Mouse (Mus musculus): ENCODE results near the gene Galnt2.
A peak's percentile ranks its signal among the peaks of the same experiment; 100 is the strongest.

The Galnt2 gene

DNA sequence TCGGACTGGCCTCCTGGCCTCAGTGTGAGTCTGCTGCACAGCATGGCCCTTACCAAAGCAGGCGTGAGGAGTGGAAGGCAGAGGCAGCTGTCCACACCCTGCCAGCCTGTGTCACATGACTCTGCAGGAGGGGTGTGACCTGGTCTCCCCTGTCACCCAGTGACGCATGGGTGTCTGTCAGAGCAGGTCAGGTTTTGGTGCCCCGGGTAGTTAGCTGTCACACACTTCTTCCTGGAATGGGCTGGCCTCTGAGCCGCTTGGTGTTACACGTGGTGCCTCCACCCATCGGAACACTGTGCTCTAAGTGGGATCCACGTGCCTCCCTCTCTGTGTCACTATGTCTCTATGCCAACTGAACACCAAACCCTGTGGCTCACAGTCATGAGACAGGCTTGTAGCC lies 34.6 kb downstream of the Galnt2 start:
- Histone ChIP-seq H3K27me3 (ENCODE audit: insufficient read depth, low read length) (no peaks in the 10 kb centered on the region), H3K9me3 (ENCODE audit: low read length) (no peaks in the 10 kb centered on the region), H3K4me3 (replicated peaks; ENCODE audit: low read length) (no peak overlapping the region), H3K4me1 (replicated peaks; ENCODE audit: low read depth, low read length) (peaks cover 37% of the 10 kb centered on the region), H3K36me3 (ENCODE audit: insufficient read depth, low read length) (peaks cover 10% of the 10 kb centered on the region)
- TF ChIP-seq POU5F1 (IDR thresholded peaks at IDR 0.05; ENCODE audit: borderline replicate concordance, low read length) (no peak), CTCF (conservative IDR thresholded peaks at IDR 0.05; ENCODE audit: low read length) (no peak), NANOG (IDR thresholded peaks at IDR 0.05; ENCODE audit: borderline replicate concordance, low read length) (no peak)

DNA sequence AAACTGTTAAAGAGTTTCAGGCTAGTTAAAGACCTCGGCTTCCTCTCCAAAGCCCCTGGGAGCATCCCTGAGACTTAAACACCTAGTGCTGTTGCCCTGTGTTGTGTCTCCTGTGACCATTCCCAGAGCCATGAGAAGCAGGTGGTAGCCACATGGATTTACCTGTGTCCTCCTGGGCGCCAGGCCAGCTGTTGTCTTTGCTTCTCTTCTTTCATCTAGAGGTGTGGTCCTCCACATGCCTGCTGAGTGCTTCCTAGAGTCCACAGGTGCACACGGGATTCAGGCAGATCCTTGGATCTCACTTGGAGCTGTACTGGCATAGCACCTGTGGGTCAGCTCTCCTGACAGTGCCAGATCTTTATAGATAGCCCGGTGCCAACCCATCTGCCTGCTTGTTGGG lies 36.0 kb downstream of the Galnt2 start:
- peaks cover 51% of the 10 kb centered on the region for H3K4me1 ChIP-seq (replicated peaks; ENCODE audit: low read depth, low read length)
- no peak overlapping the region for H3K4me3 ChIP-seq (replicated peaks; ENCODE audit: low read length)
- H3K9me3 ChIP-seq (ENCODE audit: low read length): no peaks in the 10 kb centered on the region
- peaks cover 10% of the 10 kb centered on the region for H3K36me3 ChIP-seq (ENCODE audit: insufficient read depth, low read length)
- H3K27me3 ChIP-seq (ENCODE audit: insufficient read depth, low read length): no peaks in the 10 kb centered on the region
- TF ChIP-seq CTCF (conservative IDR thresholded peaks at IDR 0.05; ENCODE audit: low read length) (no peak), NANOG (IDR thresholded peaks at IDR 0.05; ENCODE audit: borderline replicate concordance, low read length) (no peak), POU5F1 (IDR thresholded peaks at IDR 0.05; ENCODE audit: borderline replicate concordance, low read length) (no peak)

- H3K36me3 ChIP-seq (ENCODE audit: insufficient read depth, low read length): peaks cover 5% of the 10 kb centered on the region
- 0 out of 2 replicates have a peak, but pooled peaks cover under 1% of the 10 kb centered on the region for H3K9me3 ChIP-seq (ENCODE audit: low read length)
- no peak overlapping the region for H3K4me3 ChIP-seq (replicated peaks; ENCODE audit: low read length)
- TF ChIP-seq NANOG (IDR thresholded peaks at IDR 0.05; ENCODE audit: borderline replicate concordance, low read length): no peak
- no peak for TF ChIP-seq CTCF (conservative IDR thresholded peaks at IDR 0.05; ENCODE audit: low read length)
- no peak for TF ChIP-seq POU5F1 (IDR thresholded peaks at IDR 0.05; ENCODE audit: borderline replicate concordance, low read length)
- H3K27me3 ChIP-seq (ENCODE audit: insufficient read depth, low read length): no peaks in the 10 kb centered on the region
- H3K4me1 ChIP-seq (replicated peaks; ENCODE audit: low read depth, low read length): peaks cover 57% of the 10 kb centered on the region
Measured at GRCm38 (mm10) chr8:124270504-124270903, 39.3 kb downstream of the Galnt2 start.

DNA sequence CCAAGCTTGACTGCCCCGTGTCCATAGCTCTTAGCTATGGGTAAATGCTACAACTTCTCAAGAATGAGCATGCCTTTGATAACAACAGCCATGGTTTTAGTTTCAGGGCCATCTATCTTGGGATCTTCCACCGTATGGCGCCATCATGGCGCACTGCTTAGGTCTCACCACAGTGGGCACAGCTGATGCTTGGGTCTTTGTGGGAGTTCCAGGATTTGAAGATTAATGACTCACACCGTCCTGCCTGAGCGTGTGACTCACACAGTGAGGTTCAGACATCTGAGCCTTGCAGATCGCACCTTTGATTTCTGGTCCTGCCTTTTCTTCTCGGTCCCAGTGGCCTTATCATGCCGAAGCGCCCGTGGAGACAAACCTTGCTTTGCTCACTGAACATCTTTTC lies 39.7 kb downstream of the Galnt2 start:
- Histone ChIP-seq H3K36me3 (ENCODE audit: insufficient read depth, low read length) (peaks cover 9% of the 10 kb centered on the region), H3K4me1 (replicated peaks; ENCODE audit: low read depth, low read length) (peaks cover 56% of the 10 kb centered on the region), H3K9me3 (ENCODE audit: low read length) (peaks cover 4% of the 10 kb centered on the region), H3K4me3 (replicated peaks; ENCODE audit: low read length) (no peak overlapping the region), H3K27me3 (ENCODE audit: insufficient read depth, low read length) (no peaks in the 10 kb centered on the region)
- TF ChIP-seq NANOG (IDR thresholded peaks at IDR 0.05; ENCODE audit: borderline replicate concordance, low read length) (no peak), POU5F1 (IDR thresholded peaks at IDR 0.05; ENCODE audit: borderline replicate concordance, low read length) (no peak), CTCF (conservative IDR thresholded peaks at IDR 0.05; ENCODE audit: low read length) (no peak)

DNA sequence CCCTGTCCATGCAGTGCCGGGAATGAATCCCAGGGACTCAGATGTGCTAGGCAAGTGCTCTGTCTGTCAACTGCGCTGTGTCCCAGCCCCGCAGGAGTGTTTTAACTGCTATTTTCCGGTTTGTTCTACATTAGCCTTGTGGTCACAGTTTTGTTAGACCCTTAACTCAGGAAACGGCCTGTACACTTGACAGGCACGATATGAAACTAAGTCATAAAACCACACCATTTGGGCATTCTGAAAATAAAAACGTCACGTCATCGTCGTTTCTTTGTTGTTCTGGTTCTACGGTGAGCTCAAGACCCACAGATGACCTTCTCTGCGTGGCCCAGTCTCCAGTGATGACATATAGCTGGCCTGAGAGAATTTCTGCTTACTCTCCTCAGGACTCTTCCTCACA lies 40.3 kb downstream of the Galnt2 start:
- H3K4me1 ChIP-seq (replicated peaks; ENCODE audit: low read depth, low read length): peaks cover 55% of the 10 kb centered on the region
- no peak overlapping the region for H3K4me3 ChIP-seq (replicated peaks; ENCODE audit: low read length)
- TF ChIP-seq POU5F1 (IDR thresholded peaks at IDR 0.05; ENCODE audit: borderline replicate concordance, low read length) (no peak), NANOG (IDR thresholded peaks at IDR 0.05; ENCODE audit: borderline replicate concordance, low read length) (no peak), CTCF (conservative IDR thresholded peaks at IDR 0.05; ENCODE audit: low read length) (no peak)
- H3K9me3 ChIP-seq (ENCODE audit: low read length): peaks cover 8% of the 10 kb centered on the region
- H3K36me3 ChIP-seq (ENCODE audit: insufficient read depth, low read length): peaks cover 15% of the 10 kb centered on the region
- H3K27me3 ChIP-seq (ENCODE audit: insufficient read depth, low read length): no peaks in the 10 kb centered on the region

DNA sequence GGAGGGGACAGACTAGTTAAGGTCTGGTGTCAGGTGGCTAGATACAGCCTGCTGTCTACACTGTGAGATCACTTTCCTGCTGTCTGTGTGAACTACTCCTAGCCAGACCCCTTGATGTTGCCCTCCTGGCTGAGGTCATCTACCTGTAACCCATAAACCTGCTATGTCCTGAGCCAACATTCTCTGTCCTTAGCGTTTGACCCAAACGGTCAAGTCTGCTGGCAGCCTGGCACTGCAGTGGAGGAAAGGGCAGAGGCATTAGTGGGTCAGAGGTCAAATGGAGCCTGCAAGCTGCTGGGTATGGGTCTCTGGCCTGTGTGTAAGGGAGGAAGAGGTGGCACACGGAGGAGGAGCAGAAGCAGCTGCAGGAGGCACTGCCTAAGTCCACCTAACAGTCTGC lies 41.6 kb downstream of the Galnt2 start:
- peaks cover 8% of the 10 kb centered on the region for H3K9me3 ChIP-seq (ENCODE audit: low read length)
- peak overlapping the region; percentile 18 for H3K4me3 ChIP-seq (replicated peaks; ENCODE audit: low read length)
- peaks cover 21% of the 10 kb centered on the region for H3K36me3 ChIP-seq (ENCODE audit: insufficient read depth, low read length)
- no peaks in the 10 kb centered on the region for H3K27me3 ChIP-seq (ENCODE audit: insufficient read depth, low read length)
- peaks cover 63% of the 10 kb centered on the region for H3K4me1 ChIP-seq (replicated peaks; ENCODE audit: low read depth, low read length)
- TF ChIP-seq CTCF (conservative IDR thresholded peaks at IDR 0.05; ENCODE audit: low read length) (no peak), POU5F1 (IDR thresholded peaks at IDR 0.05; ENCODE audit: borderline replicate concordance, low read length) (no peak), NANOG (IDR thresholded peaks at IDR 0.05; ENCODE audit: borderline replicate concordance, low read length) (no peak)

DNA sequence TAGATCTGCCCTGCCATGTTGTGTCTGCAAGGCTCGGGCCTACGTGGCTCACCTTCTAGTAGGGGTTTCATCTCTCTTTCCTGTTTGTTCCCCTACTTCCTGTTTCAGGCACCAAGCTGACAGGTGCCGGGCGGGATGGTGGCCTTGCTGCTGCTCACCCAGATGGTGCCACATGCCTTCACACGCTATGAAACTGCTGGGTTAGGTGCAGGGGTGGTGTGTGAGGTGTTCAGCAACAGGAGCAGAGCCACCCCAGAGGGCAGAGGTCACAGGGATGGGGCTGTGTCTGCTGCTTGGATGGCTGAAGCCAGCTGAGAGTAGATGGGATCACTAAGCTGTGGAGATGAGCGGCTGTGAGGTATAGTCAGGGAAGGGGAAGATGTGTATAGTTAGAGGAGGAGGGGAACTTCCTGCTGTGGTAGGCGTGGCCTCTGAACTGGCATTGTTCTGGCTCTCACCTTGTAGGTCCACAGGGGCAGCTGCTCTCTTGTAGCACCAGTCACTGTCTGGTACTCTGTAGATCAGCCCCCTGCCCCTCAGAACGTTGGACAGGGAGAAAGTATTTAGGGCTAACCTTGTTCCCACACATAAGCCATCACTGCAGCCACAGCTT lies 42.5 kb downstream of the Galnt2 start:
- Histone ChIP-seq H3K4me3 (replicated peaks; ENCODE audit: low read length) (peak overlapping the region; percentile 35), H3K27me3 (ENCODE audit: insufficient read depth, low read length) (no peaks in the 10 kb centered on the region), H3K4me1 (replicated peaks; ENCODE audit: low read depth, low read length) (peaks cover 70% of the 10 kb centered on the region), H3K36me3 (ENCODE audit: insufficient read depth, low read length) (peaks cover 21% of the 10 kb centered on the region), H3K9me3 (ENCODE audit: low read length) (peaks cover 8% of the 10 kb centered on the region)
- TF ChIP-seq NANOG (IDR thresholded peaks at IDR 0.05; ENCODE audit: borderline replicate concordance, low read length): no peak
- TF ChIP-seq POU5F1 (IDR thresholded peaks at IDR 0.05; ENCODE audit: borderline replicate concordance, low read length): no peak
- no peak for TF ChIP-seq CTCF (conservative IDR thresholded peaks at IDR 0.05; ENCODE audit: low read length)

DNA sequence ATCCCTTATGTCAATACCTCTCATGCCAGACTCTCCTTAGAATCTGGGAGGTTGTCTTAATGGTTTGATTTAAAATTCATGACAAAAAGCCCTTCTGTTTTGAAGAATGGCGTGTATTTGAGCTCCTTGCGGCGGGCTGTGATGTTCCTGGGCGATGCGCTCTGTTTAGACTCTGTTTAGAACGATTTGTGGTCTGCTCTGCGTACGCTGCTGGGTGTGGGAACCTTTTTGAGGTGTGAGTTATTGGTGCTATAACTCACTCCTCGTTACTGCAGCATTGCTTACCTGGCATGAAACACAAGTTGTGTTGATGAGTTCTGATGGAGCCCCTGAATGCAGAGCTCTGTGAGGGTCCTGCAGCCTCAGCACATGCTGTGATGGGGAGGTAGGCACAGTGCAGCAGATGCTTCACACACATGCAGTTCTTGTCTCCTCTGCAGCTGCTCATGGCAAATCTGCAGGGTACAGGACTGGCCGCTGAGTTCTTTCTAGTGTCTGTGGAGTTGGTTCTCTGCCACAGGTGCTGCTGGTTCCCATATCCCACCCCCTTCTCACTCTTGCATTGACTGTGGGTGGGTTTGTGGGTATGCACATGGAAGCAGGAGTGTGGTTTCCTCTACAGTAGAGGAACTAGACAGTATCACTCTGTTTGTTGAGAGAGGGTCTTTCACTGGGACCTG lies 43.4 kb downstream of the Galnt2 start:
- peaks cover 70% of the 10 kb centered on the region for H3K4me1 ChIP-seq (replicated peaks; ENCODE audit: low read depth, low read length)
- peaks cover 8% of the 10 kb centered on the region for H3K9me3 ChIP-seq (ENCODE audit: low read length)
- H3K36me3 ChIP-seq (ENCODE audit: insufficient read depth, low read length): peaks cover 21% of the 10 kb centered on the region
- H3K4me3 ChIP-seq (replicated peaks; ENCODE audit: low read length): no peak overlapping the region
- no peak for TF ChIP-seq NANOG (IDR thresholded peaks at IDR 0.05; ENCODE audit: borderline replicate concordance, low read length)
- no peak for TF ChIP-seq CTCF (conservative IDR thresholded peaks at IDR 0.05; ENCODE audit: low read length)
- TF ChIP-seq POU5F1 (IDR thresholded peaks at IDR 0.05; ENCODE audit: borderline replicate concordance, low read length): no peak
- no peaks in the 10 kb centered on the region for H3K27me3 ChIP-seq (ENCODE audit: insufficient read depth, low read length)
